Mouse (Mus musculus): Measurements from ENCODE around the gene Trp53tg5. TPM values are rescaled to one million over a fixed set of nuclear protein-coding genes. Genes with fewer than 3 reads are reported as not detected.

The Trp53tg5 gene
- polyA plus RNA-seq, 1 experiment from 2014 or later, result not detected

DNA sequence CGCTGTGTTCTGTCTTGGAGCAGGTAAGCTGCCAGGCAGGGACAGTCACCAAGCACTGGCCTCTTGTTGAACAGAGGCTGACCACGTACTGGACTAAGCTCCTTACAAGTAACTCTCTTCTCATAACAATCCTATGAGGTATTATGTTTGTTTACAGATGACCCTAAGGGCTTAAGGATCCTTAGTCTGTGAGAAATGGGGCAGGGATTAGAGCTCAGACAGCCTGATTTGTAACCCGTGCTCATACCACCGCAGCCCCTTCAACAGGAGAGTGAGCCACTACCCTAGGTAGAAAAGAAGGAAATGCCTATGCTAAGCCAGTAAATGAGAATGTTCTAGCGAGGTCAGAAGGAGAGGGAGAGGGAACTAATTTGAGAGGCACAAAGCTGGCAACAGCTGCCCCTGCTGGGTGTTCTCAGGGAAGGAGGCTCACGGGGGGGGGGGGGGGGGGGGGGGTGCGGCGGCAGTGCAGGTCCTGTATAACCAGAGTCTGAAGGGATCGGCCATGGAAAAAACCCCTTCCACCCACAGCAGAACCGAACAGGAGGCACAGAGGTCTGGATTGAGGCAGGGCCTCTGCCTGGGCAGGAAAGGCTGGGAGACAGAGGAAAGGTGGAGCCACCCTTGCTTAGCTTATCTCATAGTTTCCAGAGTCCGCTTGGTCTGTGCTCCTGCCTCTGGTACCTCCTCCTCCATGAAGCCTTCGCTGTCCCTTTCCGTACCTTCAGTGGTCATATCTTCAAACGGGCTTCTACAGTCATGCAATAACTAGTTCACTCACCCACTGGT is 38.8 kb upstream of the Trp53tg5 start:
- Histone ChIP-seq H3K4me3 (replicated peaks) (no peak overlapping the region), H3K4me2 (no peak overlapping the region), H3K9ac (no peak overlapping the region), H3K9me3 (replicated peaks) (no peaks in the 10 kb centered on the region), H3K27me3 (no peaks in the 10 kb centered on the region), H3K36me3 (replicated peaks) (no peaks in the 10 kb centered on the region), H3K27ac (replicated peaks) (no peak overlapping the region), H3K4me1 (replicated peaks) (peaks cover 8% of the 10 kb centered on the region)
- 0 out of 2 replicates have a peak, but pooled peaks have one; percentile 19 for ATAC-seq (ENCODE audit: insufficient read depth)
- WGBS (ENCODE audit: insufficient replicate concordance), result 37% methylated on average over 12 of the region's 14 CpGs

DNA sequence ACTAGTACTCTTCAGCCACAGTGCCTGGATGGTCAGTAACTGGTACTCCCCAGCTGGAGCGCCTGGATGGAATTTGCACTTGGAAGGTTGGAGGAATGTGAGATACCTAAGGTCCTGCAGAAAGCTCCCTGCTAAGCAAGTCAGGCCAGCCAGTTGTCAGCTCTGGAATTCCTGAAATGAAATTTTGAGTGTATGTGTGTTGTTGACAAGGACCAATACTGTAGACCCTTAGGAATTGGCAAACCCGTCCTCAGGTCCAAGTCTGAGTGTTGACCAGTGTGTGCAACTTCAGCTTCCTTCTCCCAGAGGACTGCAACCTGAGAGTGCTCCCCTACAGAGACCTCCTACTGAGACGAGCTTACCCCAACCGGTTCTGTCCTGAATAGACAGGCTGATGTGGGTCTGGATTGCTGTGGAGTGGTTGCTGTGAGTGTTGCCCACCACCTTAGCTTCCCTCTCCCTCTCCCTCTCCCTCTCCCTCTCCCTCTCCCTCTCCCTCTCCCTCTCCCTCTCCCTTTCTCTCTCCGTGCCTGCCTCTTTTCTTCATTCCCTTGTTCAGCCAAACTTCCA is 37.2 kb upstream of the Trp53tg5 start:
- peaks cover 11% of the 10 kb centered on the region; the same call in 1 of the 2 replicates for H3K36me3 ChIP-seq (replicated peaks)
- no peak overlapping the region for H3K4me2 ChIP-seq
- ATAC-seq (ENCODE audit: insufficient read depth), result no peak
- no peaks in the 10 kb centered on the region for H3K9me3 ChIP-seq (replicated peaks)
- H3K27me3 ChIP-seq, result no peaks in the 10 kb centered on the region
- peaks cover 8% of the 10 kb centered on the region for H3K4me1 ChIP-seq (replicated peaks)
- no peak overlapping the region for H3K27ac ChIP-seq (replicated peaks)
- no peak overlapping the region for H3K9ac ChIP-seq
- 38% methylated on average over 5 of the region's 5 CpGs for WGBS (ENCODE audit: insufficient replicate concordance)
- H3K4me3 ChIP-seq (replicated peaks), result no peak overlapping the region

DNA sequence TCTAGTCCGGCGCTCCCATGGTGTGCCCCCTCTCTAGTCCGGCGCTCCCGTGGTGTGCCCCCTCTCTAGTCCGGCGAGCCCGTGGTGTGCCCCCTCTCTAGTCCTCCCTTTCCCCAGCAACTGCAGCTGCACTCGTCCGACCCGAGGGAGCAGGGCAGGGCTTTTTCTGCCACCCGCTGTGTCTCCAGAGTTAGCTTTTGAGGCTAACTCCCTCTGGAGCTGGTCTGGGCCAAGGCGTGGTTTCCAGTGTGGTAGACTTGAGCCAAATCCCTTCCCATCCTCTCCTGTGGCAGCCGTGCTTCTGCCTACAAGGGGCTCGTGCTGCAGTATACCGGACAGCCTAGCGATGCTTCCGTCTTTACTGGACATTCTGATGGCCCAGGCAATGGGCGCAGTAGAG is 34.3 kb upstream of the Trp53tg5 start:
- peaks cover 8% of the 10 kb centered on the region for H3K4me1 ChIP-seq (replicated peaks)
- H3K4me3 ChIP-seq (replicated peaks), result no peak overlapping the region
- ATAC-seq (ENCODE audit: insufficient read depth), result no peak
- no peaks in the 10 kb centered on the region; the same call in 1 of the 2 replicates for H3K9me3 ChIP-seq (replicated peaks)
- H3K27ac ChIP-seq (replicated peaks), result no peak overlapping the region
- WGBS (ENCODE audit: insufficient replicate concordance), result 82% methylated on average over 19 of the region's 19 CpGs
- peaks cover 36% of the 10 kb centered on the region for H3K36me3 ChIP-seq (replicated peaks)
- no peaks in the 10 kb centered on the region for H3K27me3 ChIP-seq
- no peak overlapping the region for H3K9ac ChIP-seq
- no peak overlapping the region for H3K4me2 ChIP-seq

DNA sequence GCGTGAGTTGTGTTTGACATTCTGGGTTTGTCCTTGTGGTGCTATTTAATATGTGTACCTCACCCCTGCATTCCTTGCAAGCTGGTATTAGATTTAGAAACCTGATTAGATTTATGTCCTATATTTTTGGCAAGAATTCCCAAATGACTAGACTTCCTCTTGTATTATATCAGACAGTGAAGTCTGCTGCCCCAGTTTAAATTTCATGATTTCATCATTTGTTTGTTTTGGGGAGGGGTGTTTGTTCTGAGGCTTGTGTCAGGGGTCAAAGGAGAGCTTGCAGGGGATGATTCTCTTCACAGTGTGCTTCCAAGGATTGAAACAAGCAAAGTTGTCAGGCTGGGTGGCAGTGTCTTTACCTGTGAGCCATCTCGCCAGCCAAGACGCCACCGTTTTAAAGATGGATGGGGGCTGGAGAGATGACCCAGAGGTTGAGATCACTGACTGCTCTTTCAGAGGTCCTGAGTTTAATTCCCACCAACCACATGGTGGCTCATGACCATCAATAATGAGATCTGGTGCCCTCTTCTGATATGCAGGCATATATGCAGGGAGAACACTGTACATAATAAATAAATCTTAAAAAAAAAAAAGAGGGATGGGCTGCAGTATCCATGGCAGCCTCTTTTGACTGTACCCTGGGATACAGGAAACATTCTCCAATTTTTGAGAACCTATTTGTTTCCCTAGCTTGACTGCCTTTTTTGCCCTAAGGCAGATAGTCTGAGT is 32.3 kb upstream of the Trp53tg5 start:
- Histone ChIP-seq H3K4me2 (no peak overlapping the region), H3K27ac (replicated peaks) (peak overlapping the region; percentile 56), H3K36me3 (replicated peaks) (peaks cover 55% of the 10 kb centered on the region), H3K9ac (no peak overlapping the region), H3K4me3 (replicated peaks) (no peak overlapping the region), H3K27me3 (no peaks in the 10 kb centered on the region), H3K4me1 (replicated peaks) (no peaks in the 10 kb centered on the region), H3K9me3 (replicated peaks) (no peaks in the 10 kb centered on the region; the same call in 1 of the 2 replicates)
- 0 out of 2 replicates have a peak, but pooled peaks have one; percentile 37 for ATAC-seq (ENCODE audit: insufficient read depth)
- 72% methylated on average over 4 of the region's 4 CpGs for WGBS (ENCODE audit: insufficient replicate concordance)

DNA sequence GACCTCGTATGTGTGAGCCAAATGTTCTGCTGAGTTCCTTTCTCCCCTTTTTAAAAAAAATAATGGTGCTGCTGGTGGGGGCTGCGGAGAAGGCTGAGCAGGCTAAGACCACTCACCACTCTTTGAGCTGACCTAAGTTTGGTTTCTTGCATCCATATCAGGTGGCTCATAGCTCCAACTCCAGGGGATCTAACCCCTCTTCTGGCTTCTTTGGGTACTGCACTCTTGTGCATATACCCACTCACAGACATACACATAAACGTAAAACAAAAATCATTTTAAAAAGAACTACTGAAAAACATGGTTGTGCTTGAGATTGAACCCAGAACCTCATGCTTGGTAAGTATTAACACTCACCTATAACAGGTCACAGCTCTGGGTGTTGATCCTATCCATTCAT is 31.4 kb upstream of the Trp53tg5 start:
- H3K9me3 ChIP-seq (replicated peaks), result no peaks in the 10 kb centered on the region; the same call in 1 of the 2 replicates
- no peak for ATAC-seq (ENCODE audit: insufficient read depth)
- H3K27ac ChIP-seq (replicated peaks), result no peak overlapping the region; the same call in 1 of the 2 replicates
- peaks cover 62% of the 10 kb centered on the region for H3K36me3 ChIP-seq (replicated peaks)
- H3K4me1 ChIP-seq (replicated peaks), result no peaks in the 10 kb centered on the region
- no peaks in the 10 kb centered on the region for H3K27me3 ChIP-seq
- no peak overlapping the region for H3K4me2 ChIP-seq
- WGBS (ENCODE audit: insufficient replicate concordance), result 87% methylated on average over 3 of the region's 3 CpGs
- H3K4me3 ChIP-seq (replicated peaks), result no peak overlapping the region
- no peak overlapping the region for H3K9ac ChIP-seq

DNA sequence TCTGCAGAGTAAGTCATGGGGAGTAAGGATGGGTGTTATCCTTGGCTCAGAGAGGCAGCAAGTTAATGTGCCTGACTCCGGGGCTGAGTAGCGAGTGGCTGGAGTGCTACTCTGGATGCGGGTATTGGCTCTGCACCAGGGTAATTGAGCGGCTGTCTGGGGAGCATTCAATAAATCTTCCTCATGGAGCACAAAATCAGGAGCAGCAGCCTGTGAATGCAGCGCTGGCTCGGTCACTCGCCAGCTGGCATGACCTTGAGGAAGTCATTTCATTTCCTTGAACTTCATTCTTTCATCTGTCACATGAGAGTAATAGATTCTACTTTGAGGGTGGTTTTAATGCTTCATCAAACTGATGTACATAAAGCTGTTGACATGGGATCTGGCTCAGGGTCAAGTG is 27.0 kb upstream of the Trp53tg5 start:
- Histone ChIP-seq H3K4me2 (no peak overlapping the region), H3K36me3 (replicated peaks) (peaks cover 54% of the 10 kb centered on the region), H3K9ac (no peak overlapping the region), H3K27ac (replicated peaks) (no peak overlapping the region), H3K27me3 (no peaks in the 10 kb centered on the region), H3K4me1 (replicated peaks) (peaks cover 23% of the 10 kb centered on the region), H3K4me3 (replicated peaks) (no peak overlapping the region), H3K9me3 (replicated peaks) (no peaks in the 10 kb centered on the region; the same call in 1 of the 2 replicates)
- no peak for ATAC-seq (ENCODE audit: insufficient read depth)
- WGBS (ENCODE audit: insufficient replicate concordance), result 82% methylated on average over 7 of the region's 7 CpGs

DNA sequence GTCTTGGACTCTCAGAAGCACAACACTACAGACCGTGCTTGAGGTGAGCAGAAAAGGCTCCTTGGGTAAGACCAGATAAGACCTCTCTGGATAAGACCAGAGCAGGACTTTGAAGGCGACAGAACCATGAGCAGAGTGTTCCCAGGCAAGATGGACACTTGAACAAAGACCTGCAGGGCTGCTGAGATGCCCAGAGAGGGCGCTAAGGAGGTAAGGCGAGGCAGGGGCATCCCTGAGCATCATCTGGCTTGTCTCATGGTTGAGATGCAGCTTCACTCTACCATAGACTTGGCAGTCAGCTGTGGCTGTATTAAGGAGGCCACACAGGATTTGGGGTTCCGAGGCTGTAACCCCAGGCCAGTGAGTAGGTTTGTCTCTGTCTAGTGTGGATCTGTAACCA is 25.8 kb upstream of the Trp53tg5 start:
- Histone ChIP-seq H3K9me3 (replicated peaks) (no peaks in the 10 kb centered on the region; the same call in 1 of the 2 replicates), H3K4me1 (replicated peaks) (peaks cover 23% of the 10 kb centered on the region), H3K27ac (replicated peaks) (no peak overlapping the region), H3K36me3 (replicated peaks) (peaks cover 44% of the 10 kb centered on the region), H3K27me3 (no peaks in the 10 kb centered on the region), H3K9ac (no peak overlapping the region), H3K4me2 (no peak overlapping the region), H3K4me3 (replicated peaks) (no peak overlapping the region)
- ATAC-seq (ENCODE audit: insufficient read depth), result no peak
- WGBS (ENCODE audit: insufficient replicate concordance), result 60% methylated on average over 5 of the region's 5 CpGs

DNA sequence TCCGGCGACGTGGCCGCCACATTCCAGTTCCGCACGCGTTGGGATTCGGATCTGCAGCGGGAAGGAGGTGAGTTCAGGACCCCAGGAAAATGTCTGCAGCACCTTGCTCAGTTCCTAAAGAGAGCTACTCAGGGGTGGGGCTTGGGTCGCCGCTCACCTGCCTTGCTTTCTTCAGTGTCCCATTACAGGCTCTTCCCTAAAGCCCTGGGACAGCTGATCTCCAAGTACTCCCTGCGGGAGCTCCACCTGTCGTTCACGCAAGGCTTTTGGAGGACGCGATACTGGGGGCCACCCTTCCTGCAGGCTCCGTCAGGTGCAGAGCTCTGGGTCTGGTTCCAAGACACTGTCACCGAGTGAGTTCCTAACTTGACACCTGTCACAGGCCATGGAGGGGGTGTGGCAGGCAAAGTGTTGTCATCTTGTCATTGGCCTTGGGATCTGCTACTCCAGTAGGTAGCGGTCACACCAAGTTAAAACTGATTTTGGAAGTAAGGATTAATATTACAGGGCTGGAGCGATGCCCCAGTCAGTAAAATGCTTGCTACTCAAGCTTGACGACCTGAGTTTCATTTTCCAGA is 24.3 kb upstream of the Trp53tg5 start:
- Histone ChIP-seq H3K4me2 (peak overlapping the region; percentile 91), H3K36me3 (replicated peaks) (peaks cover 29% of the 10 kb centered on the region), H3K9ac (peak overlapping the region; percentile 70), H3K27ac (replicated peaks) (0 out of 2 replicates have a peak overlapping the region, but pooled peaks have one; percentile 9), H3K27me3 (no peaks in the 10 kb centered on the region), H3K4me3 (replicated peaks) (peak overlapping the region; percentile 88), H3K9me3 (replicated peaks) (no peaks in the 10 kb centered on the region), H3K4me1 (replicated peaks) (peaks cover 23% of the 10 kb centered on the region)
- WGBS (ENCODE audit: insufficient replicate concordance), result 4% methylated on average over 21 of the region's 21 CpGs
- ATAC-seq (ENCODE audit: insufficient read depth), result peak; percentile 44

DNA sequence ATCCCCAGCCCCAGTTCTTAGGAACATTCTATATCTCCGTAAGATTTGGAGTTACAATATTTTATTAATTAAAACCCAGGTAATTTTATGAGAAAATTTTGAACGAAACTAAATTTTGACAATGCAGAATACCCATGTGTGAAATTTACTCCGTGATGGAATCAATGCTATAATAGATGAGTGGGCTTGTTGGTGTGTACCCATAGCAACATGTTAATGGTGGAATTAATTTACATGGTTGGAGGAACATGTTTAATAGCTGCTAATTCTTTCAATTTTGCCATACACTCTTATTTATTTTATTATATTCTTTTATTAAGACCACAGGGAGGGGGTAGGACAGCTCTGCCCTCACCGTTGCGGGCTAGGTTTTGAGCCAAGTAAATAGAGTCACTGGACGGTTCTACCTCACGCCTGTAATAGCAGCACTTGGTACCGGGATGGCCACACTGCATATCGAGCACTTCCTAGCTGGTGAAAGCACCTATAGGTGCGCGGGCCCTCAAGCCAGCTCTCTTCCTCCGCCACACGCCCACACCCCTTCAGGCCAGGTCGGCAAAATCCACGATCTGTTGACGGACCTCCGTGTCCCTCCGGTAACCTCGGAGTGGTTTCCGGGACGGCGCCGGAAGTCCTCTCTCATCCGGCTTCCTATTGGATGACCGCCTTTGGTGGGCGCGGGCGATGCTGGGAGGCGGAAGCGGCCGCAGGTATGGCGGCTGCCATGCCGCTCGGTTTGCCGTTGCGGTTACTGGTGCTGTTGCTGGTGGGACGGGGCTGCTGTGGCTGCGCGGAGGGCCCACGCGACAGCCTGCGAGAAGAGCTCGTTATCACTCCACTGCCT is 23.5 kb upstream of the Trp53tg5 start, which contains the start of gene Pigt:
Gene Pigt, plus strand, starts transcription at position 674 of the 844 bp plus-strand sequence.
- Histone ChIP-seq H3K4me1 (replicated peaks) (peaks cover 23% of the 10 kb centered on the region), H3K36me3 (replicated peaks) (peaks cover 22% of the 10 kb centered on the region), H3K27ac (replicated peaks) (peak within 1 kb of the TSS; percentile 56; the same call in 1 of the 2 replicates), H3K4me3 (replicated peaks) (peak within 1 kb of the TSS; percentile 88), H3K9me3 (replicated peaks) (no peaks in the 10 kb centered on the region), H3K9ac (peak within 1 kb of the TSS; percentile 70), H3K4me2 (peak within 1 kb of the TSS; percentile 91), H3K27me3 (no peaks in the 10 kb centered on the region)
- WGBS (ENCODE audit: insufficient replicate concordance), result 3% methylated on average over 43 of the region's 43 CpGs
- ATAC-seq (ENCODE audit: insufficient read depth), result peak; percentile 90

DNA sequence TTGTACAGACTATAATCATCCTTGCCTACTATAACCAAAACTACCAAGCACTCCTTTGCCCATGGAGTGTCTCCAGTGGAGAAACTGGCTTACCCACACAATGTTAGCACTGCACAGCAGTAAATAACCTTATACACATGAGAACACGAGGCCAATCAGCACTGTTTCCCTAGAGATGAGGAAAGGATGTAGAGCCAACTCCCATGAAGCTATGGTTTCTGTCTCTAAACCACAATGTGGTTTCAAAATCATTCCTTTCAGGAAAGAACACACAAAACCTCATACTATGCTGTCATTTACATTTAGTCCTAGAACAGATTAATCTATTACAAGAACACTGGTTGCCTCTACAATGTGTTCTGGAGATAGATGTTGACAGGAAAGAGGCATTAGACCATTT is 22.8 kb upstream of the Trp53tg5 start:
- 0 out of 2 replicates have a peak overlapping the region, but pooled peaks have one; percentile 88 for H3K4me3 ChIP-seq (replicated peaks)
- no peaks in the 10 kb centered on the region for H3K27me3 ChIP-seq
- no peaks in the 10 kb centered on the region for H3K9me3 ChIP-seq (replicated peaks)
- no peak overlapping the region for H3K9ac ChIP-seq
- no peak overlapping the region for H3K27ac ChIP-seq (replicated peaks)
- peaks cover 23% of the 10 kb centered on the region for H3K4me1 ChIP-seq (replicated peaks)
- 18% methylated on average over 1 of the region's 1 CpGs for WGBS (ENCODE audit: insufficient replicate concordance)
- peak overlapping the region; percentile 91; the same call in 1 of the 2 replicates for H3K4me2 ChIP-seq
- ATAC-seq (ENCODE audit: insufficient read depth), result no peak
- peaks cover 16% of the 10 kb centered on the region for H3K36me3 ChIP-seq (replicated peaks)

Data from liver, embryonic 15.5 days (tissue).